Mouse (Mus musculus): ENCODE measurements at regions not wholly inside any gene's neighbourhood (a gene's known extent, or its start where the extent isn't known, plus 50 kb on each side); places are given as distances from the start of the nearest gene placed in this dataset.

- TF ChIP-seq CTCF (IDR thresholded peaks at IDR 0.05; ENCODE audit: insufficient read depth, low read depth, low read length) (no peak), POLR2A (IDR thresholded peaks at IDR 0.05; ENCODE audit: insufficient read depth, low read depth, low read length) (no peak)
Measured at GRCm38 (mm10) chr2:44474653-44475052, 452.8 kb downstream of the Gtdc1 start.

All from olfactory bulb, adult 2 months (tissue).